Mouse (Mus musculus) lung, adult 18-20 months (tissue): Measurements from ENCODE around the gene Atp8a2.
A peak's percentile ranks its signal among the peaks of the same experiment; 100 is the strongest.

Experiments used
- DNase-seq, 2 experiments: peaks; one replicate each; pipeline ENCODE4 v3.0.0; 2022; ENCODE audit warnings: mixed read lengths in 2 of 2

Gene Atp8a2

DNA sequence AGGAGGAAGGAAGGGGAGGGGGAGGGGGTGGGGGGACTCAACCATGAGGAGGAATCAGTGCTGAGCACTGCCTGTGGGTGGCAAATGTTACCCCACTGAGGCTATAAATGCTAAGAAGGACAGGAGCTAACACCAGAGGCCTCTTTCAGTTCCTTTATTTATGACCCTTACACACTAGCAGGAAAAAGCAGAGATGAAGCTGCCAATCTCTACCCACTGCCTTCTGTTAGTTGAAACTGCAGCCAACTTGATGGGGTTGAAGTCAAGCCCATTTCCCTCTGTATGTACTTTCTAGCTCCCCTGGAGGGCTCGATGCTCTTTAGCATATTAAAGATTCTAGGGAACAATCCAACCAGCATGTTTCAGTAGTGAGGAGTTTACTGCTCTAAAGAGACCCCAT lies 303.0 kb downstream of the Atp8a2 start:
- no peak for DNase-seq

DNA sequence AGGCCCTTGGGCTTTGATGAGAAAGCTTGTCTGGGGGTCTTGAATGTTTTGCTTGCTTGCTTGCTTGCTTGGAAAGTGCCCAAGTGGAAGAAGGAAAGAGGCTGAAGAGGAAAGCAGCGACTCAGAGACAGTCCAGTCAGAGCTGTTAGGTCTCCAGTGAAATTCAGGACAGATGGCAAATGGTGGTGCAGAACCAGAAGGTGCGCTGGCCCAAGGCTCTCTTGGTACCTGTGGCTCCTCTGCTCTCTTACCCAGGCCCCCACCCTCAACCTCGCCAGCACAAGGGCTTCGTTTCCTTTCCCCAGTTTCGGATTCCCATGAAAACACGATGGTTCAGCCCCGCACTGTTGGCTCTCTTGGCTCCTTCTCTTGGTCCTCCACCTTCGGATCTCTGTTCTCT lies 304.9 kb downstream of the Atp8a2 start:
- no peak for DNase-seq

DNA sequence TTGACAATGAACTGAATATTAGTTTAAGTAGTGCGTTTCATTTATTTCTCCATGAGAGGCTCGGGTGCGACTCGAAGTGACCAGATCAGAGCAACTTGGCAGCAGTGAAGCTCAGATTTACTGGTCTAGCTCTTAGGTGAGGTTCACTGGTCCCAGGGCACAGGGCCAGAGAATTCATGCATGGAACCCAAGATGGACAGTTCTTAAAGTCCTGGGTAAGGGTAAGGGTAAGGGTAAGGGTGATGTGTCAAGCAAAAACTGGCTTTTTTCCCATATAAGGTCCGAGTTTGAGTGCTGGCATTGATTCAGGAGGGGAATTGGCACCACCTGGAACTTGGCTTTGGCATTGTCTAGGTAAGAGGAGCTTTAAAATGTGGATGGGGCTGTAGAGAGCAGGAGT lies 305.5 kb downstream of the Atp8a2 start:
- no peak for DNase-seq

DNA sequence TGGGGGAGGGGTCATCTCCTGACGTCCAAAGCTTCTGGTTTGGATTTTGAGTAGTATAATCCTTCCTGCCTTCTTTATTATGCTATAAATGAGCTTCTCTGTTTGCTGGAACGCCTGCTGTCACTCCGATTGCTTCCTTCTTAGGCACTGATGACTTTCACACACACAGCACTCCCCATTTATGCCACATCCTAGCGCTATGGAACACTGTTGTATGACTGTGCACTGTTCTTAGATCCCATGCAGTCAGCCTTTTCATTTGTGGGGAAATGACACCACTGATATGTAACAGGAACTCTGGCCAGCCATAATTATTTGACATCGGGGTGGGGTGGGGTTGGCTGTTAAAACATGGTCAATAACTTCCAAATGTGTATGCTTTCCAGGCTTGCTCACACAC lies 306.2 kb downstream of the Atp8a2 start:
- no peak for DNase-seq

DNA sequence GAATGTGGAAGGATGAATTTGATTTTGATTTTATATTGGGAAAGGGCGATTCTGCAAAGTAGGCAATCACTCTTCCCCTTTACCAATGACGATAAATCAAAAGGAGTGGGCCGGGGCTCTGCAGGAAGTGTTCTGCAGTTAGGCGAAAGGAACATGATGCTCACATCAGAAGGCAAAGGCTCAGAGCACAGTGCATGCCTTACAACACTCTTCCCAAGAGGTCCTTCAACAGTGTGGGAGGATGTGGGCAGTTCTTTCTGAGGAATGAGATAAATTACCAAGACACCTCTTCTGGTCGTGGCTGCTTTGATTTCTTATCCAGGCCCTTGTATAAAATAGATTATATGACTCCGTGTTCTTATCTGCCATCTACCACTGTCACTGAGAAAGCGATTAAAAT lies 306.9 kb downstream of the Atp8a2 start:
- no peak for DNase-seq

DNA sequence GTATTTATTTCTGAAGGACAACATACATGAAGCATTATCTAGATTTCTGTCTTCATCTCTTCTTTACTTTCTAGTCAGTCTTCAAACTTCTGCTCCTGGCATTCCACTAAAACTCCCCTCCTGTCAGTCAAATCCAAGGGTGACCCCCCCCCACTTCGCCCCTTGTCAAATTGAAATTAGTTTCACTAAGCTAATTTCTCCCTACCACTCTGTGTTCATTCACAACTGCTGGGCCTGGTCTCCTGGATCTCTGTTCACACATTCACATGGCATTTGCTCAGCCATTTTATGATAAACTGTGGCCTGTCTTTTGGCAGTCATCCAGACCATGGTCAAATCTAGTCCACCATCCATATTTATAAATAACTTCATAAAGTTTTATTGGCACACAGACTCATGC lies 308.5 kb downstream of the Atp8a2 start:
- no peak for DNase-seq

DNA sequence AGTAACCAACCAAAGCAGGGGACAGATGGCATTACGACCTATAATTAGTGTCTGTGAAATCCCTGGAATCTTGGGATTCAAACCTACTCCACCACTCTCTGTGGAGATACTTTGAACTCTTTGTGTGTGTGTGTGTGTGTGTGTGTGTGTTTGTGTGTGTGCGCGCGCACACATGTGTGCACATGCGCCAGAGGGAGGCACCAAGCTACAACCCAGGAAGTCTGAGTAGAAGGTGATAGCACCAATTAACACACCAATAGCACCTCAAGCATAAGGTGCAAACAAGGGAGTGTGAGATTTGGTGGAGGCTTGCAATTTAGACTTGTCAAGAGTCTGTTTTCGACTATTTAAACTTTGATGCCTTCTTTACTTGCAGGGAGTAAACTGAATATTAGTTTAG lies 308.9 kb downstream of the Atp8a2 start:
- DNase-seq, result no peak

DNA sequence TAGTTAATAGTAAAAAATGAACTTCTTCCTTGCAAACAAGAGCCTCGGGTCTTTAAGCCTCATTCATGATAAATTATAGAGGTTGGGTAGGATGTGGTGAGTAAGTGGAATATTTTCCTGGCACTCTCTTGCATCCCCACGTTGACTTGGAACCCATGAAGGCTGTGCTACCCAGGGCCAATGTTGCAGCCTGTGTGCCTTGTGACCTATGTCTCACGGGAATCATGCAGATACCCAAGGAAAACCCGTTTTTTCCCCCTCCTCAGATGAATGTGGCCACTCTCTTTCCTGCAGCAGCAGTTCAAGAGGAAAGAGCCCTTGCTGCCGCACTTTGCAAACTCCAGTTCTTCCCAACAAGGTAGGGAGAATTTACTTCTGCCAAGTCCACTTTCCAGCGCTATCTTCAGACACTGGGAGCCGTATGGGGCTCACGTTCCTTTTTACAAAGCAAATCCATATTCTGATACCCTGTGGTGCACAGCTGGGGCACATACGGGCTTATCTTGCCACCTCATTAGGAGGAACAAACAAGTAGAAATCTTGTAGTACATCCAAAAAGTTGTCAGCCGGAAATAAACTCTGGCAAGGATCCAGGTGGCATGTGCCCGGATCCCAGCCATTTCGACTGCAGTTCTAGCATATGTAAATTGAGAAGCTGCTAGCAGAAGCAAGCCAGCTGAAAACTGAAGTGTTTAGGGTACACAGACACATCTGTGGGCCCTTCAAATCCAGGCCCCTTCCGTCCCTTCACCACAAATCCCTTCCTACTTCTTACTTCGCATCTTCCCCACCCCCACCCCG lies 309.7 kb downstream of the Atp8a2 start:
- peak; percentile 22 to 46 for DNase-seq

DNA sequence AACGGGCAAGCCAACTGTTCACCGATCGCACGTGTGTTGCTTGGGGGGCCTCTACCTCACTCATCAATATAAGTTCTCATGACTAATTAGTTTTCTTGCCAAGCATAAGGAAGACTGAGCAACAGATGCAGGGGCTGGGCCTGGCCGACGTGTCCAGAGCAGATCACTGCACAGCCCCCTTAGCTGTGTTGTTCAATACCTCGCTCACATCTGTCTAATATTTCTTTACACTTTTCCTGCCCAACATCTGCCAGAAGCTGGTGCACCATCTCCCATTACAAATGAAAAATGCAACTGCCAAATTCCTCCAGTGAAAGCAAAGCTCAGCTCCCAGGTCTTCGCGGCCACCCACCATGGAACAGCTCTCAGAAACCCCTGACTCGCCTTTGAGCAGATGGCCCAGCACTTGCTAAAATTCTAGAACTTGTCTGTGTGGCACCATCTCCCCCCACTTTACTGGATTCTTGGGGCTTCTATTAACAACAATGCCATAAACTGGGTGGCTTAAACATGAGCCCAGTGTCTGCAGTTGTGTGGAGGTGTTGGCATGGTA lies 313.4 kb downstream of the Atp8a2 start:
- no peak for DNase-seq

DNA sequence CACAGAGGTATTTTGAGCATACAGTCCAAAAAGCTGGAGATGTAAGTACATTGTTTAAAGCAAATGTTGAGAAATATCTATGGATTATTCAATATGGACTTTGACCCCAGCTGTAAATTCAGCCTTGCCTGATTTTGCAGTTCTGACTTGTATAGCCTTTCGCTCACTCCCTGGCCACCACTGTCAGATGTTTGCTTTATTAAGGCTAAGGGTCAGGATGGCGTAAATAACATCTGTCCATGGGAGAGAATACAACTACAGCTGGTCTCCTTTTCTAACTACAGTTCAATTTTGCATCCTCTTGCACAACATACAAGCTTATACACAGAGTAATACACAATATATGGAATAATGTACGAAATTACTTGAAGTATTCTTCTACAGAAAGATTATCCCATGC lies 316.1 kb downstream of the Atp8a2 start:
- peak in 1 of 2 experiments; percentile 6 for DNase-seq

DNA sequence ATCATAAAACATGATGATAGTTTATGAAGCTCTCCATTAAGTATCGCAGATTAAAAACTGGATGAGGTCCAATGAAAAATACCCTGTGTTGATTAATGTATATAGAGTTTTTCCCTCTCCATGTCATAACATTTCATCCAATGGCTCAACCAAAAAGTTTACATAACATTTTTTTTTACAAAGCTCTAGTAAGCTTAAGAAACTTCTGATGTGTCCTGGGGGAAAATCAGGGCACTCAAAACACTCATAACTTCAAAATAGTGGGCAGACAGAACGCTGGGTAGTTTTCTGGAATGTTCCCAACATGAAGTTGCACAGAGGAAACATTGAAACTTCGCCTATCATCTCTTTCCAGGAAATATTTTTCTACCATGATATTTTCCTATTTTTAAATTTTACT lies 318.7 kb downstream of the Atp8a2 start:
- no peak for DNase-seq

DNA sequence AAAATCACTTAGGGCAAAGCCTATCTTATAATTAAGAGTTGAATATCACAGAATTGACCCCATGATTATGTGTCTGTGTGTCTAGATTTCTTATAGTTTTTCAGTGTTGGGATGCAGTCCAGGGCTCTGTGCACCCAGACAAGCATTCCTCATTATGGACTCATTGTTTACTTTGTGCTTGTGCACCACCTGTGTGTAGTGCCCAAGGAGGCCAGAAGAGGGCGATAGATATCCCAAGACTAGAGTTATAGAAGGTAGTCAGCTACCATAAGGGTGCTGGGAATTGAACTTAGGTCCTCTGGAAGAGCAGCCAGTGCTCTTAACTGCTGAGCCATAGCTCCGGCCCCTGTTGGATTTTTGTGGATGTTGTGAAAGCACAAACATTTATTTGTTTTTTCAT lies 320.5 kb downstream of the Atp8a2 start:
- no peak for DNase-seq

DNA sequence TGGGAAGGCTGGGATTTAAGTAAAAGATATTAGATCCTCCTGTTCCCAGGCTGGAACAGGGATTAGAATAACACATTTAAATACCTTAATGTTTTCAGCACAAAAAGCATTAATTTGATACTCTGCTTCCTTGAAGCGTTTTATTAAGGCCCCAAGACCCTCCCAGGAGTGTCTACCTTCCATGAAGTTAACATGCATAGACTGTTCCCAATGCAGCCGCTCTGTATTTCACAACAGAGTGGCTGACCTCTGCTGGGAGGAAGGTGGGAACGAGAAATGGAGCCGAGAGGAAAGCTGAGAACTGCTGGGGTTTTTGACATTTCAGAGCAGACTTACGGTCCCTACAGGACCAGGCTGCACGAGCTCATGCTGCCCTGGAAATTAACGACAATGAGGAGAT lies 328.6 kb downstream of the Atp8a2 start:
- DNase-seq, result no peak

DNA sequence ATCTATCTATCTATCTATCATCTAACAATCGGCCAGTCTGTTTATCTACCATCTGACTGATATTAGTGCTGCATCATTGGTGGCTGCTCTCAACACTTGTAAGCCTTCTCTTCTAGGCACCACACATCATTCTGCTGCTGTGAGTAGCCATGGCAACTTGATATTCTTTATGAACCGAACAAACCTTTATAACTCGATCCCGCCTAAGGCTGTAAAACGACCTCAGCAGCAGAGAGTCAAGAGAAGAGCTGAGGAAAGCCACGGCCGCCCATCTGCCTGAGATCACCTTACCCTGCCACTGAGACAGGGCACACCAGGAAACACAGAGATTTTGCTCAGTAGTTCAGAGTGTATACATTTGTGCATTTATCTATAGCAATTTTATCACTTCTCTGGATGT lies 329.2 kb downstream of the Atp8a2 start:
- DNase-seq, result no peak

DNA sequence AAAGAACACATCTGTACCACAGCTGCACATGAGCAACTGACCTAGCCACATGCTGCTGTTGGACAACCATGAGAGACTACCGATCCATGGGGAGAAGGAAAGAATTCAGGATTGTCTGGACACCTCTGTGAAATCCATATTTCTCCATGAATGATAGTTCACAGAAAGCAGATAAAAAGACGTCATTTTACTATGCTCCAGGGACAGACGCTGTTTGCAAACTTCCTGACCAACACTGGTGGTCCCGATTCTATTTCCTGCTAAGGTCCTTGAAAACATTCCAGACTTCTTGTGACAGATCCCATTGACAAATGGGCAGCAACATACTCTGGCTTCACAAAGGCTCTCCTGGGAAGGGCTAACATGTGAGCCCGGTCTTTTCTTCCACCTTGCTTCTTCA lies 331.0 kb downstream of the Atp8a2 start:
- DNase-seq, result no peak

DNA sequence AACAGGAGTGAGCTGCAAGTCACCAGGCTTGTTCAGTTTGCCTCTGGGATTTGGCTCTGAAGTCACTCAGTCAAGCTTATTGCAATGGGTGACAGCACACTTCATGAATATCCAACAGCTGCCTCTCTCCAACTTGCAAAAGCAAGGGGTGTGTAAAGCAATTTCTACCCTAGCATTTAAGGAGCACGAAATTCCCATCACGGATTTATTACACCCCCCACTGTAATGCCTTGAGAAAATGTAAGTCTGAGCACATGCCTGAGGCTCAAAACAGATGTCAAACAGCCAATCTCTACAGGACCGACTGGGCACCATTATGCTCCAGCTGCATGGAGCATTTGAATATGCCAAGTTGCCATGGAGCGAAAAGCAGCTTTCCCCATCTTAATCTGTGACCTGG lies 334.6 kb downstream of the Atp8a2 start:
- no peak for DNase-seq

DNA sequence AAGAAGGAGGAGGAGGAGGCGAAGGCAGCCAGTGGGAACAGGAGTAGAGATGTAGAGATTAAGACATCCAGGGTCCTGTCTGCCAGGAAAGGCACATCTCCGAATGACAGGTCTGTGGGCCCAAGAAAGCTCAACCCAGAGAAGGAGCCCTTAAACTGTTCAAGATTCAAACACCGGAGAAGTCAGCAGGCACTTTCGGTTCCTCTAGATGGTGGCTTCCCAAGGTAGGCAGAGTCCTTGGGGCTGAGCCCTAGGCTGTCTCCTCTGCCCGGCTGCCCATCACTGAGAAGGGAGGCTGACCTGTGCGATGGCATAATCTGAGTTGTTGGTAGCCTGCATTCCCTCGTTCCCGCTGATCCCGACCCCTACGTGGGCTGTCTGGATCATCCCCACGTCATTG lies 337.1 kb downstream of the Atp8a2 start:
- no peak for DNase-seq

DNA sequence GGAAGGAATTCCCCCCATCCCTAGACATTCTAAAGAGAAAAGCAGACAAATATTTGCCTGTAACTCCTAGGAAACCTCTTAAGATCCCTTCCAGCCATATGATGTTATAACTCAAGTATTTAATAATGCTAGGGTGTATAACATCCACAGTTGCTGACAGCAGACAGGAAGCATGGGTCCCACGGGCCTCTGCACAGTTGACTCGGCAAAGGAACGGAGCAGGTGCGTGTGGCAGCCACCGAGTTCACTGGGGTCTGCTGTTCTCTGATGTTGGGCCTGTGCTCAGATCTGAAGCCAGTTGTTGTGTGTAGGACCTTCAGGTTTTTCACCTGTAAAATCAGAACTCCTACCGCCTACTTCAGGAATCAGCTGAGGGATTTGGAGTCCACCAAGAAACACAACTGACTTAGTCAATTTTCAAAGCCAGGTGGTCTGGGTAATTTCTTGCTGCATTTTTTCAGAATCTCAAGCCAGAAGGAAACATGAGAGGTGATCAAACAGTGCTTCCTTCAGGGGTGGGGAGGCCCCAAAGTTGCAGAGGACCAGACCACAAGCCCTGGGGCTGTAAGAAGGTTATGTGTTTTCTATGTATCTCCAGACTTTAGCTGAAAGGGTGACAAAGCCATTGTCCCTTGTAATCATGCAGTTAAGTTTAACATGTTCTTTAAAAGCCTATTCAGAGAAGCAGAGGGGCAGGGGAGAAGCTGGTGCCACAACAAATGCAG lies 338.3 kb downstream of the Atp8a2 start:
- DNase-seq, result no peak

DNA sequence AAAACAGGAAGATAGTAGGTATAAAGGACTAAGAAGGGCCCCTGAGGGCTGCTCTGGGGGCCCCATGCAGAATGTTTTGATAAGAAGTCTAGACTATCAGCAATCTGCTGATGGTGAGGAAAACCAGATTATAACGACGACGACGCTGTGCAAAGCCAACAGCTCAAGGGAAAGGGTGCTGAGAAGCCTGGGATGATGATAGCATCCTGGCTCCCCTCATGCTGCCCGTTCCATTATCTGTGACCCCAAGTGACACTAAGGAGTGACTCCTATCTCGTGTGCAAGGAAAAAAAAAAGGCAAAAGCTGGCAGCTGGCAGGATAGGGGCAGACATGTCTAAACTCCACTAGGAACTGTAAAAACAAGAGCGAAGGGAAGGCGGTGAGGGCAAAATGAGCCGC lies 343.8 kb downstream of the Atp8a2 start:
- DNase-seq, result no peak

DNA sequence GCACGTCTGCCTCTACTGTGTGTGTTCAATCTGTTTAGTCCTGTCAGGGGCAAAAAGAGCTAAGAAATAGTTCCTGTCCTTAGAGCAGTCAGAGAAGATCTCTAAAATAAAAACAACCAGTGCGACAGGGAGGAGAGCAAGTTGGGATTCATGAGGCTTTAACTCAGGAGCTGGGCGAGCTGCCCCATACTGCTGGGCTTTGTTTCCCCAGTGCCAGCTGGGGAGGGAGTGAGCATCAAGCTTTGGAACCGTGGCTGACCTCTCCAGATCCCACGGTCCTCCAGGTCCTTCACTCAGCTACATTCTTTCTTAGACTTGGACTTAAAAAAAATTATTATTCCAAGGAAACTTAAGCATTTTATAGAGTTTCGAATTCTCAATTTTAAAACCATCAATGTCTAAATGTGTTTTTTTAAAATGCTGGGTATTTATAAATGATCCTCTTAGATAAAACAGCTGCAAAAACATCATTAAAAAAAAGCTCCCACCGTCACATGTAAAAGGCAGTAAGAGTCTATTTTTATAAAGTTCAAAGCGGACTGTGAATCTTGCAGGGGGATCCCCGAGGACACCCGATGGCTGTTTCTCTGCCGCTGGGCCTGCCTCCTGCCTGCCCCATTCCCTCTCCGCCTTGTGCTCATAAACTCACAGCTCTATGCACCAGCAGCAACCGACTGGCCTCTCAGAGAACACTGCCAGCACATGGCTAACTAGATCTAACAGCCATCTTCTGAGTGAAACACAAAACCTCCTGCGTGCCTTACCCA lies 350.2 kb downstream of the Atp8a2 start:
- no peak for DNase-seq

DNA sequence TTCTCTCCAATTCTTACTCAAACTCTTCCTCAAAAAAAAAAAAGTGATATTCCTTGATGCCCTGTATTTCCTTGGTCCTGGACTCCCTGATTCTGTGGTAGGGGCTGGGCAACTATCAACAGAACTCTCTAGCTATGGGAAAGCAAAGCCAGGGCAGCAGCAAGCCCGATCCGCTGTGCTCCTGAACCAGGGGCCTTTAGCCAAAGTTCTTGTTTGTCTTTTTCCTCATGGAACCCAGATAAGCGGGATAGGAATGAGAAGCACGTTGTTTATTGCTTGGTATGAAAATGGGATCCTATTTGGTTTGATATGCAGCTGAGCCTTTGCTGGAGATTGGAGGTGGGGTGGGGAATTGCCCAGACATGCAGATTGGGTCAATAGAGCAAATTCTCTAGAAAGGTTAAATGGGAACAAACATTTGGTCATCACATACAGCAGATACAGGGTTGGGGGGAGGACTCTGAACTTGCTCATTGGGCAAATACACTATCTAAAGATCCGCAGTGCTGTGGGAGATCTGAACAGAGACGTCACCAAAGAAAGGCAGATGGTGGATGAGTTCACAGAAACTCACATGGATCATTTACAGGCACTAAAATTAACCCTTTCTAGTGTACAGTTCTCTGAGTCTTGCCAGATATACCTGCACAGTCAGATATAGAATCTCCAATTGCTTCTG lies 353.6 kb downstream of the Atp8a2 start:
- DNase-seq, result no peak

DNA sequence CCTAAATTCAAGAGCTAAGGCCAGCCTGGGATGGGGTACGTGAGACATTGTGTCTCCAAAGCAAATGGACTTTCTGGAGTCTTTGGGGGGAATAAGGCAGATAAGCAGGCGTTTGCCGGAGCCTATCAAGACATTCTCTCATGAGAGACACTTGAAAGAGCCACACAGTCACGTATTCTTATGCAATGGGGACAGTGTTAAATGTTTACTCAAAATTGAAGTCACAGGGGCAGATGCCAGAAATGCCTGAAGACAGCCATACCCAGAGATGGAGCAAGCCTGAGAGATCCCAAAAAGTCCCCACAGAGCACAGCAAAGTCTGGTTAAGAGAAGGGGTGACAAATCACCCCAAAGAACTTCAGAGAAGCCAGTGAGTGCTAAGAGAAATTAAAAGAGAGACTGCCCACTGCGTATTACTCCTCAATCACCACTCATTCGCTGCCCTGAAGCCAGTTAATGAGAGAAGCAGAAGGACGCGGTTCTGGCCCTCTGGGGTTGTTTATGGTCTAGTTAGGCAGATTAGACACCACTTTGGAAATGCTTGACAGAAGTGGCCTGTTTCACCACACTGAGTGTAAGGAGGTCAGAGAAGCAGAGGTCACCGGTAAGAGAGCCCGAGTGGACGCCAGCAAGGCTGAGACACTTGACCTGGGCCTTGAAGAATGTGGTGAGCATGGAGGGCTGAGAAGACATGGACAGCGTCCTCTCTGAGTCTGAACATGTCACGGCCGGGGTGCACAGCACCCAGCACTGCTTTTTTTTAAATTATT lies 356.8 kb downstream of the Atp8a2 start:
- peak; percentile 52 to 60 for DNase-seq
